Mouse (Mus musculus): ENCODE measurements around the gene Sprtn. TPM values are rescaled to one million over a fixed set of nuclear protein-coding genes. Genes with fewer than 3 reads are reported as not detected.

Sprtn gene
- polyA plus RNA-seq, 1 experiment: 2.5 TPM

DNA sequence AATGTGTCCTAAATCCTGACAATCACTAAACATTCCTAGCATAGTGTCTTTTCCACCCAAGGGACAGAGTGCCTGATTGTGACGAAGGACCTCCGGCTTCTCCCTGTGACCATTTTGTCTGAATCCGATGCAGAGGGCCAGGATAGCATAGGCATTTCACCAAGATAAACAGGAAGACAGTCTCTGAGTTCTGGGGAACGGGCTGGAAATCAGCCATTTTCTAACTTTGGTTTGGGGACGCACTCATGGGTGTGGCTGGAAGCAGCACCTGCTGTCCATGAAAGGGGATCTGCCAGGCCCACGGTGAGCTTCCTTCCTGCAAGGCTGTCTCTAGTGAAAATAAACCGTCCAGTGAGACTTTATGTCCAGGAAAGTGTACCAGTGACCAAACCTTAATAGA is 55.5 kb downstream of the Sprtn start:
- Histone ChIP-seq H3K4me1 (peaks cover 17% of the 10 kb centered on the region), H3K36me3 (replicated peaks; ENCODE audit: low read length) (no peaks in the 10 kb centered on the region), H3K27me3 (replicated peaks) (peaks cover 5% of the 10 kb centered on the region), H3K4me3 (replicated peaks) (no peak overlapping the region), H3K9me3 (no peaks in the 10 kb centered on the region)
- no peak for TF ChIP-seq FLI1 (IDR thresholded peaks at IDR 0.05; ENCODE audit: low read length)
- no peak for TF ChIP-seq GATA1 (IDR thresholded peaks at IDR 0.05; ENCODE audit: borderline replicate concordance, low read length)

DNA sequence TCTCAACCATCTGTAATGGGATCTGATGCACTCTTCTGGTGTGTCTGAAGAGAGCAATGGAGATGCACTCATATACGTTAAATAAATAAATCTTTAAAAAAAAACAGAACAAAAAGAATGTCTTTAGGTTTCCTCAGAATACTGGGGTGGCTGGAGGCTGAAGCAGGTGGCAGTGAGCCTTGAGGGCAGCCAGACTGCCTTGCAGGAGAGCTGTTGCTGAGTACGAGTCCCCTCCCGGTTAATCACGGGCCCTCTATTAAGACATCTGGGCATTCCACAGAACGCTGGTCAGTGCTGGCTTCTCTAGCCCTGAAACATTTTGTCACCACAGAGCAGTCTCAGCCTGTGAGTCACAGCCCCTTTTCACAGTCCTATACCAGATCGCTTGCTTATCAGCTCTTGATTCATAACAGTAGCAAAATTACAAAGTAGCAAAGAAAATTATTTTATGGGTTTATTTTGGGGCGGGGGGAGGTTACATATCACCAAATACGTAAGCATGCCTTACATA is 56.9 kb downstream of the Sprtn start:
- Histone ChIP-seq H3K9me3 (no peaks in the 10 kb centered on the region), H3K27me3 (replicated peaks) (peaks cover 13% of the 10 kb centered on the region), H3K4me3 (replicated peaks) (no peak overlapping the region), H3K4me1 (peaks cover 23% of the 10 kb centered on the region; the same call in 1 of the 2 replicates), H3K36me3 (replicated peaks; ENCODE audit: low read length) (no peaks in the 10 kb centered on the region)
- no peak for TF ChIP-seq GATA1 (IDR thresholded peaks at IDR 0.05; ENCODE audit: borderline replicate concordance, low read length)

Other genes starting within 250 kb of the Sprtn start
- gene 2310022B05Rik, start 234.5 kb upstream of the Sprtn start, polyA plus RNA-seq (2012; ENCODE audit: insufficient read depth, low replicate concordance): 6.3 and 7.6 TPM in 2 replicates
- gene Ttc13, start 175.9 kb upstream of the Sprtn start, polyA plus RNA-seq (2012; ENCODE audit: insufficient read depth, low replicate concordance): 0.69 and 5.4 TPM in 2 replicates
- gene Arv1, start 175.7 kb upstream of the Sprtn start, polyA plus RNA-seq (2012; ENCODE audit: insufficient read depth, low replicate concordance): 3.8 TPM in 1 of 2 replicates, not detected in the other
- not detected in 2 replicates for gene Fam89a, start 146.1 kb upstream of the Sprtn start, polyA plus RNA-seq (2012; ENCODE audit: insufficient read depth, low replicate concordance)
- gene Trim67, start 104.8 kb upstream of the Sprtn start, polyA plus RNA-seq (2012; ENCODE audit: insufficient read depth, low replicate concordance): 0.09 TPM in 1 of 2 replicates, not detected in the other
- gene Gnpat, start 34.9 kb upstream of the Sprtn start, polyA plus RNA-seq (2012; ENCODE audit: insufficient read depth, low replicate concordance): 41.4 and 55.3 TPM in 2 replicates
- gene 2810004N23Rik, start 34.8 kb upstream of the Sprtn start, polyA plus RNA-seq (2012; ENCODE audit: insufficient read depth, low replicate concordance): 8.3 and 25.4 TPM in 2 replicates
- gene Exoc8, start 181 bp upstream of the Sprtn start, polyA plus RNA-seq (2012; ENCODE audit: insufficient read depth, low replicate concordance): 2.1 and 3.3 TPM in 2 replicates
- gene Egln1, start 51.4 kb downstream of the Sprtn start, polyA plus RNA-seq (2012; ENCODE audit: insufficient read depth, low replicate concordance): 6.7 and 14.0 TPM in 2 replicates
- gene Tsnax, start 115.1 kb downstream of the Sprtn start, polyA plus RNA-seq (2012; ENCODE audit: insufficient read depth, low replicate concordance): 6.0 and 15.0 TPM in 2 replicates
- gene Disc1, start 156.3 kb downstream of the Sprtn start, polyA plus RNA-seq (2012; ENCODE audit: insufficient read depth, low replicate concordance): 0.19 TPM in 1 of 2 replicates, not detected in the other

Measured in megakaryocyte, embryonic 14.5 days (primary cell).